Mouse (Mus musculus) kidney, adult 2 months (tissue): ENCODE measurements around the gene 4930522H14Rik. TPM values are rescaled to one million over a fixed set of nuclear protein-coding genes. Genes with fewer than 3 reads are reported as not detected.

Experiments used
- DNase-seq: peaks from one replicate; pipeline ENCODE4 v3.0.0; 2021
- H3K27ac ChIP-seq: fragments of 200-500 bp; 2 replicates; pipeline ENCODE4 v1.5.1; 2012; ENCODE audit warnings: low read depth, low read length, control low read depth, inconsistent platforms; ENCODE audit not compliant: insufficient read depth
- H3K27me3 ChIP-seq: fragments of 200-500 bp; replicated peaks from 2 replicates; pipeline ENCODE4 v1.6.1; 2012; ENCODE audit warnings: mild to moderate bottlenecking, moderate library complexity, low read length, inconsistent platforms; ENCODE audit not compliant: control insufficient read depth, insufficient read depth
- H3K36me3 ChIP-seq: fragments of 200-500 bp; 2 replicates; pipeline ENCODE4 v1.6.1; 2012; ENCODE audit warnings: mild to moderate bottlenecking, moderate library complexity, low read length, inconsistent platforms; ENCODE audit not compliant: control insufficient read depth, insufficient read depth
- H3K4me1 ChIP-seq: fragments of 200-500 bp; 2 replicates; pipeline ENCODE4 v1.6.1; 2011; ENCODE audit warnings: low read length; ENCODE audit not compliant: control insufficient read depth, insufficient read depth
- H3K4me3 ChIP-seq: fragments of 200-500 bp; 2 replicates; pipeline ENCODE4 v1.5.1; 2011; ENCODE audit warnings: mild to moderate bottlenecking, low read depth, low read length, control low read depth; ENCODE audit not compliant: insufficient read depth
- CTCF ChIP-seq: fragments of 200-500 bp; conservative IDR thresholded peaks from 2 replicates; pipeline ENCODE4 v1.5.1; 2011; ENCODE audit warnings: low read depth, mild to moderate bottlenecking, control low read depth, low read length, moderate library complexity, mixed read lengths; ENCODE audit not compliant: insufficient read depth, insufficient read length
- POLR2A ChIP-seq: fragments of 200-500 bp; IDR thresholded peaks from one replicate; pipeline ENCODE4 v1.6.1; 2011; ENCODE audit warnings: low read depth, low read length, control low read depth
- WGBS: fragments of 180-500 bp; shearing (Covaris S2); methylation state at CpG from one replicate; pipeline ENCODE4 v1.1.7; 2018; 5-methylcytosine and 5-hydroxymethylcytosine counted together
- polyA plus RNA-seq: library from polyadenylated mRNA; depleted of rRNA; stranded (reverse); fragments of >200 nt; gene quantifications from 2 replicates; pipeline ENCODE4 v1.2.3, GENCODE M21; 2012

4930522H14Rik gene
- polyA plus RNA-seq, 1 experiment, result not detected

DNA sequence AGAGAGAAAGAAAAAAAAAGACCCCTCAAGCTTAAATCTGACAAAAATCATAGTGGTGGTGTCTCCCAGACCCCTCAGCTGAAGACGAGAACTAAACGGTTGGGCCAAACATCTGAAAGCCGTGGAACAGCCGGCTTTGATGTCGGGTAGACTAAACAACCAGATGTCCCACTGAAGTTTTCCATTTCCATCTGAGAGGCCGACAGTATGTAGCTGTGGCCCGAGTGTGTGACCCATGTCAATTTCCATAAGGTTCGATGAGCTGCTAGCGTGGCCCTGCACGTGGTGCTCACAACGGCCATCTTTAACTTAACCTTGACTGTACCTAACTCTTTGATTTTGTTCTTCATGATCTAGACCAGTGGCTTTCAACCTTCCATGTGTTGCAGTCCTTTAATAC, 32.6 kb downstream of the 4930522H14Rik start:
- Histone ChIP-seq H3K4me3 (no peak overlapping the region), H3K4me1 (peaks cover 3% of the 10 kb centered on the region; the same call in 1 of the 2 replicates), H3K27me3 (no peaks in the 10 kb centered on the region), H3K27ac (no peak overlapping the region), H3K36me3 (no peaks in the 10 kb centered on the region)
- WGBS, result 81% methylated on average over 11 of the region's 11 CpGs
- no peak for TF ChIP-seq POLR2A
- DNase-seq, result no peak

- Histone ChIP-seq H3K27me3 (no peaks in the 10 kb centered on the region), H3K4me1 (peaks cover 6% of the 10 kb centered on the region; the same call in 1 of the 2 replicates), H3K36me3 (no peaks in the 10 kb centered on the region), H3K27ac (0 out of 2 replicates have a peak overlapping the region, but pooled peaks have one; percentile 42), H3K4me3 (no peak overlapping the region)
- DNase-seq, result peak; percentile 54
- no peak for TF ChIP-seq POLR2A
- TF ChIP-seq CTCF, result no peak
These were observed 37.5 kb downstream of the 4930522H14Rik start for GRCm38 (mm10) chr4:109493581-109493980.

DNA sequence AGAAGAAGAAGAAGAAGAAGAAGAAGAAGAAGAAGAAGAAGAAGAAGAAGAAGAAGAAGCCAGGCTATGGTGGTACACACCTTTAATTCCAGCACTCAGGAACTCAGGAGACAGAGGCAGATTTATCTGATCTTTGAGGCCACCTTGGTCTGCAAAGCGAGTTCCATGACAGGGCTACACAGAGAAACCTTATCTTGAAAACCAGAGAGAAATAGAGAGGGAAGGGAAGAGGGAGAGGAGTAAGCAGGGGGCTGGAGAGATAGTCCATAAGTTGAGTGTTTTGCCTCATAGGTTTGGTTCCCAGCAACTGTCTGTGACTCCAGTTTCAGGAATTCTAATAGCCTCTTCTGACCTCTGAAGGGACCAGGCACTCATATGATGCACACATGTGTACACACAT, 42.3 kb downstream of the 4930522H14Rik start:
- no peaks in the 10 kb centered on the region for H3K36me3 ChIP-seq
- no peak overlapping the region for H3K27ac ChIP-seq
- 77% methylated on average over 1 of the region's 1 CpGs for WGBS
- TF ChIP-seq POLR2A (no peak), CTCF (no peak)
- peaks cover 6% of the 10 kb centered on the region; the same call in 1 of the 2 replicates for H3K4me1 ChIP-seq
- no peaks in the 10 kb centered on the region for H3K27me3 ChIP-seq
- no peak overlapping the region for H3K4me3 ChIP-seq
- DNase-seq, result no peak

- Histone ChIP-seq H3K4me3 (no peak within 1 kb of the TSS), H3K27ac (no peak within 1 kb of the TSS), H3K27me3 (no peaks in the 10 kb centered on the region), H3K4me1 (no peaks in the 10 kb centered on the region), H3K36me3 (no peaks in the 10 kb centered on the region)
- WGBS, result 87% methylated on average over 3 of the region's 3 CpGs
- TF ChIP-seq CTCF (no peak), POLR2A (no peak)
- DNase-seq, result no peak
These were observed 46.5 kb downstream of the 4930522H14Rik start, which contains the start of gene Rnf11 for GRCm38 (mm10) chr4:109484621-109485020. Gene Rnf11, minus strand, starts transcription at chr4:109484728.

GRCm38 (mm10) chr4:109482701-109483100, 48.4 kb downstream of the 4930522H14Rik start:
- WGBS, result 84% methylated on average over 1 of the region's 1 CpGs
- Histone ChIP-seq H3K4me3 (no peak overlapping the region), H3K27ac (no peak overlapping the region), H3K27me3 (no peaks in the 10 kb centered on the region), H3K36me3 (no peaks in the 10 kb centered on the region), H3K4me1 (0 out of 2 replicates have a peak, but pooled peaks cover under 1% of the 10 kb centered on the region)
- TF ChIP-seq CTCF (no peak), POLR2A (no peak)
- DNase-seq, result no peak

GRCm38 (mm10) chr4:109481424-109481823, 49.7 kb downstream of the 4930522H14Rik start:
- H3K4me3 ChIP-seq, result no peak overlapping the region
- H3K4me1 ChIP-seq, result peaks cover 4% of the 10 kb centered on the region; the same call in 1 of the 2 replicates
- no peak for TF ChIP-seq POLR2A
- no peak for TF ChIP-seq CTCF
- 84% methylated on average over 2 of the region's 2 CpGs for WGBS
- DNase-seq, result no peak
- no peak overlapping the region for H3K27ac ChIP-seq
- H3K36me3 ChIP-seq, result no peaks in the 10 kb centered on the region
- no peaks in the 10 kb centered on the region for H3K27me3 ChIP-seq

GRCm38 (mm10) chr4:109477454-109477853, 53.6 kb downstream of the 4930522H14Rik start:
- Histone ChIP-seq H3K36me3 (no peaks in the 10 kb centered on the region), H3K4me1 (peaks cover 9% of the 10 kb centered on the region), H3K27ac (peak overlapping the region; percentile 97), H3K27me3 (no peaks in the 10 kb centered on the region), H3K4me3 (no peak overlapping the region)
- peak; percentile 80 for DNase-seq
- TF ChIP-seq CTCF (no peak), POLR2A (no peak)
- 65% methylated on average over 3 of the region's 3 CpGs for WGBS
